Mouse (Mus musculus): ENCODE results near the gene Gm9887.
A peak's percentile ranks its signal among the peaks of the same experiment; 100 is the strongest.

Gm9887 gene

DNA sequence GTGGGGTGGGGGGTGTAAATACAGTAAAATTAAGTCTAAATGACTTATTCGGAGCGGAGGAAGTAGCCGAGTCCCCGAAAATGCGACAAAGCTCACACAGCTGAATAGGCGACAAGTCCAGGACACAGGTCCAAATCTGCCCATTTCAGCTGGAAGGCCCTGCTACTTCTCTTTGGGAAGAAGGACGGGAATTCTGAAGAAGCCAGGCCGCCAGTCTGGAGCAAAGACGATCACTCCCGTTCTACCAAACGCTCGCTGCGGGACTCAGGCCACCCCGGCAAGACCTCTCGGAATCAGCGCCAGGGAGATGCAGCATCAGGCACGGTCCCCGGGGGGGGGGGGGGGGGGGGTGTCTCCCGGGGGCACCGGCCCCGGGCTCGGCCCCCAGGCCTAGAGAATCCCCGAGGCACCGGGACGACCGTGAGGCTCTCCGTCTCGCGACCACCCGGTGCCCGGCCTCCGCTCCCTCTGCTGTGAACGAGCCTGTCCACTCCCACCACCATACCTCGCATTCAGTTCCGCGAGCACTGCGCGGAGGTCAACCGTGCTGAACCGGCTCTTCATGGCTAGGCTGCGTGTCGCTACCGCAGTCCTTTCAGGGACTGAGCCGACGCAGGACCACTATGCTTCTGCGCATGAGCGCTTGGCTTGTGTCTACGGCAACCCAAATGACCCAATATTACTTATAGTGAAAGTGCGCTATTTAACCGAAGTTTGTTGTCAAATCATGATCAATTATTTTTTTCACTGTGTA lies 15.5 kb downstream of the Gm9887 start, which contains the start of gene Nemf:
Nemf (minus strand) TSS at position 620 of the 754 bp plus-strand sequence.
- peak; percentile 86 for DNase-seq

DNA sequence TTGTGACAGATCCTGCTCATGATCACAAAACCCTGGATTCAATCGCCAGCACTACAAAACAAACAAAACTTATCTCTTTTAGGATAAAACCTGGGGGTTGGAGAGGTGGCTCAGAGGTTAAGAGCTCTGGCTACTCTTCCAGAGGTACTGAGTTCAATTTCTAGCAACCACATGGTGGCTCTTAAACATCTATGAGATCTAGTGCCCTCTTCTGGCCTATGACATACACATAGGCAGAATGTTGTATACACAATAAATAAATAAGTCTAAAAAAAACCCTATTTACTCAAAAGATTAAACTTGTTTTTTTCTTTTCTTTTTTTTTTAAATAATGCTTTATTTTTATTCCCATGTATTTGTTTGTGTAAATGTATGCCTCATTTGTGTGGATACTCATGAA lies 20.6 kb downstream of the Gm9887 start:
- no peak for DNase-seq

DNA sequence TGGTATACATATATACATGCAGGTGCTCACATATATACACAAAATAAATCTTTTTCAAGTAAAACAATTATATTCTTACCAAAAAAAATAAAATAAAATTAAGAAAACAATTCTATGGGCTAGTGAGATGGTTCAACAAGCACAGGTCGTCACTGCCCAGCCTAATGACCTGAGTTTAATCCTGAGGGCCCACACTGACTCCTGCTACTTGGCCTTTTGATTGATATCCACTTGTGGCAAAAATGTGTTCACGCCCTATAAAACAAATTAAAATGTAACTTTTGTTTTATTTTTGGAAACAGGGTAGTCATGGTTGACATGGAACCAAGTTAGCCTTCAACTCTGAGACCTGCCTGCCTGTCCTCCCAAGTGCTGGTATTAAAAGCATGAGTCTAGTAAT lies 22.3 kb downstream of the Gm9887 start:
- DNase-seq, result no peak

DNA sequence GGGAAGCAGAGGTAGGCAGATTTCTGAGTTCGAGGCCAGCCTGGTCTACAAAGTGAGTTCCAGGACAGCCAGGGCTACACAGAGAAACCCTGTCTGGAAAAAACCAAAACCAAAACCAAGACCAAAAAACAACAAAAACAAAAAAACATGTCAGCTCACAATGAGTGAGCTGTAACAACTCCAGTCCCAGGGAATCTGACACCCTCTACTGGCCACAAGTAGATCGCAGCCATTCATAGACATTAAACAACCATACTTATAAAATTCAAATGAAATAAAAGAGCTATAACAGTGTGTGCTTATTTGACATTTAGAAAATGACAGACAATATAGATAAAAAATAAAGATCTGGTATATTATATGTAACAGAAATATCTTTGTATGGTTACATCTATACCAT lies 38.7 kb downstream of the Gm9887 start:
- DNase-seq, result no peak

DNA sequence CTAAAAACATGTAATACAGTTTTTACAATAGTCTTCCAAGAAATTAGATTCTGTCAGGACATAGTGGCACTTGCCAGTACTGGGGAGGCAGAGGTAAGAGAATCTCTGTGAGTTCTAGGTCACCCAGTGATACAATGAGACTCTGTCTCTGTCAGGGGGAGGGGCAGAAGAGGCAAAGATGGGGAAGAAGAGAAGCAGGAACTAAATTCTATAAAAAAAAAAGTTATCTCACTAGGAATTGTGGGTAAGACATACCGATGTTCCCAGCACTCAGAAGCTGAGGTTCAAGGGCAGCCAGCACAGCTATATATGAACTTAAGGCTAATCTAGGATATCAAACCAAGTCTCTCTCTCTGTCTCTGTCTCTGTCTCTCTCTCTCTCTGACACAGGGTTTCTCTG lies 40.1 kb downstream of the Gm9887 start:
- DNase-seq, result no peak

DNA sequence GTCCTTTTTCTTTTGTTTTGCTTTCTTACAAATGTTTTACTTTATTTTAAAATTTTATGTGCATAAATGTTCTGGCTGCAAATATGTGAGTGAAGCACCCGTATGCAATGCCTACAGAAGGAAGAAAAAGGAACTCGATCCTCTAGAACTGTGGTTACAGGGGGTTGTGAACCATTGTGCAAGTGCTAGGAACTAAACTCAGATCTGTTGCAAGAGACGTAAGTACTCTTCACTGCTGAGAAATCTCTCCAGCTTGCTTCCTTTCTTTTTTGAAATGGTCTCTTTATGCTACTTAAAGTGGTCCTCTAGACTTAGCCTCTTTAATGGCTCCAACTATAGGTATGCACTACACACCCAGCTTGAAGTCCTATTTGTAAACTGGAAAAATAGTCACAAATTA lies 41.1 kb downstream of the Gm9887 start:
- DNase-seq, result no peak

Measured in right cerebral cortex, postnatal 25 days (tissue).